Mouse (Mus musculus) small intestine, adult 2 months (tissue): ENCODE measurements at regions not wholly inside any gene's neighbourhood (a gene's known extent, or its start where the extent isn't known, plus 50 kb on each side); places are given as distances from the start of the nearest gene placed in this dataset.

Experiments used
- CTCF ChIP-seq: fragments of 200-500 bp; IDR thresholded peaks from 2 replicates; pipeline ENCODE4 v1.5.1; 2012; ENCODE audit warnings: low read depth, mild to moderate bottlenecking, control low read depth, inconsistent platforms, low read length, moderate library complexity, mixed read lengths; ENCODE audit not compliant: insufficient replicate concordance, insufficient read length; ENCODE audit errors: extremely low read depth
- POLR2A ChIP-seq: fragments of 200-500 bp; IDR thresholded peaks from 2 replicates; pipeline ENCODE4 v1.6.1; 2012; ENCODE audit warnings: low read depth, mild to moderate bottlenecking, control low read depth, inconsistent platforms, low read length, moderate library complexity

GRCm38 (mm10) chr6:99964007-99964406 lies 237.8 kb upstream of the Prok2 start:
- TF ChIP-seq CTCF (no peak), POLR2A (no peak)
